Mouse (Mus musculus) frontal cortex, postnatal 14 days (tissue): ENCODE measurements at regions not wholly inside any gene's neighbourhood (a gene's known extent, or its start where the extent isn't known, plus 50 kb on each side); places are given as distances from the start of the nearest gene placed in this dataset.
"Not testable (repeated sequence)": the region's sequence is repeated elsewhere in the genome, so short reads cannot be mapped to it uniquely, and the experiment has no call there.

ENCODE experiments used
- DNase-seq, 2 experiments: peaks; one replicate each; pipeline ENCODE4 v3.0.0; 2022; ENCODE audit warnings: low spot score in 2 of 2

DNA sequence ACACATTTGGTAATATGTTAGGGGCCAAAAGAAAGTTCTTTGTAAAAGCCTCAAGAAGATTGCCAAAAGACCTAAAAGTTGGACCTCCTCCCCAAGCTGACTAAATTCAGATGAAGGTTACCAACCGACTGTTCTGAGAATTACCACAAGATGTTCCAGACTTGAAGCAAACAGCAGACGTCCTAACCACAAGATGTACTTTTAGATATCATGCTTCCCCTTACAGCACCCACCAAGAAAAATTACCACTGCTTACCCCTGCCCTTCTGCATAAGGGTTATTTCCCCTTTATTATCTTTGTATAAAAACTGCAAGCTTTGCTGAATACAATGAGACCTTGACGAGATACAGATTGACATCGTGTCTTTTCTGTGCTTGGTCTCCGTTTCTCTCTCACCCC, 121.6 kb upstream of the Cst10 start:
- no peak for DNase-seq

DNA sequence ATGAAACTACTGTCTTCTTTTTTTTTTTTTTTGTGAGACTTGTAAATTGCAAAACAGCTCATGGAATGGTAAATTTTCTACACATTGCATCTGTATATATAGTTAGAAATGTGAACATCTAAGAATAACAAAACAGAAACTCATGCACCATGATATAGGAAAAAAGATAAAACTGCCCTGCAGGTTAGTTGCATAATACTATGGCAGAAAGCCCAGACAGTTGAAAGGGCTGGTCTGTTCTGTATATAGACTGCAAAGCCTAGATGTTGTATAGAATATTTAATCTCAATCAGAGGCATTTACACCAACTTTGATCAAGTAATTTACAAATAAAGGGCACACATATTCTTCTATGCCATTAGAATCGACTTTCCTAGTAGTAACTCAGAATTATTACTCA, 120.7 kb upstream of the Cst10 start:
- no peak for DNase-seq

DNA sequence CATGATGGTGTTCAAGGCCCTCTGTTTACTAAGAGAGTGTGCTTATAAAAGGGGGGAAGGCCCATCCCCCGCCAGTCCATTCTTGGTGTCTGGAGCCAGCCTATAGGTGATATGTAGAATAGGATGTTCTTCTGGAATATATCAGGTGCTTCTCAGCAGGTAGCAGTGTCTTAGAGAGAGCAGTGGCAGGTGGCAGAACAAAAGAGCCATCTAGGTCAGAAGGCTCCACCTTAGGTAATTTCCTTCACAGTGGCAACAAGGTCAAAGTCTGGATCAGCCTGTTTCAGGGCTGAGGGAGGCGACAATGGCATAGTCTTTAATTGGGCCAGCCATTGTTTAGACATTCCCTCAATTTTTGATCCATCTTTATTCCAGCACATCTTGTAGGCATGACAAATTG, 107.9 kb upstream of the Cst10 start:
- not testable (repeated sequence) for DNase-seq

DNA sequence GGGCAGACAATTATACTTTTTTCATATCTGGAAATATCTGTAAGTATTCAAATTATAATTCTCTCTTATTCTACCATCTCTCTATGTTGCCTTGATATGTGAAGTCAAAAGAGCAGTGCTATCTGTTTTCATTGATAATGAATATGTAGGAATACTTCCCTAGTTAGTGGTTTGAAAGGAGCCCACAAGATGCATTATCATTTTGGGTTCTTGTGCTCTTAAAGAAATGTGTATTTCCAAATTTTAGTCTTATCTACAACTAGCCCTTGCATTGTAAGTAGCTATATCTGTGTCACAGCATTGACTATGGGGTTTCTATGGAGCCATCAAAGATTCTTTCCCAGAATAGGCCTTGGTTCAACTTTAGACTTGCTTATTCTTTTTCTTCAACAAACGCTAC, 99.3 kb upstream of the Cst10 start:
- DNase-seq = no peak

DNA sequence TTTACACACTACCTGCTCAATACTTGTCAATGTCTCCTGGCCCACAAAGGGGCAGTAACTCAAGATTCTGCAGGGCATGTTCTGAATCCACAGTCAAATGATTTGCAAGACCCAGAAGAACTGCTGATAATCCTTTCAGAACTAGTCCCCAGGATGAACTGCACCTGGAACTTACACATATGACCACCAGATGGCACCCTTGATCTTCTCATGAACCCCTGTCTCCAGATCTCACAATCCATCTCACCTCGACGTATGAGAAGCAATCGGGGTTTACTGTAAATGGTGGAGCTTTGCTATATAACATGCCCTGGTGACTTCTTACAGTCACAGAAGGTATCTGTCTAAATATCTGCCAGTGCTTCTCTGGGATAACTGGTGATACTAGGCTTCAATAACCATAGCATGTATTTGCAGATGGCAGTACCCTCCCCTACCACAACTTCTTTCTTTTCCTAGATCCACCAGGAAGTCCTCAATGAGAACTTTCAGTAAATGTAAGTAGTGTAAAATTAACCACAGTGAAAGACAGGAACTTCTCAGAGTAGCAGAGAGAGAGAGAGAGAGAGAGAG, 54.5 kb upstream of the Cst10 start:
- DNase-seq = peak in 1 of 2 experiments; percentile 34
